Mouse (Mus musculus) ES-E14 (cell line): ENCODE measurements around the gene Chat.

Experiments used
- CHD2 ChIP-seq: IDR thresholded peaks from 2 replicates; pipeline ENCODE4 v1.6.1; 2014; ENCODE audit warnings: mild to moderate bottlenecking, low read depth, low read length, inconsistent platforms
- HCFC1 ChIP-seq: IDR thresholded peaks from 2 replicates; pipeline ENCODE4 v1.6.1; 2012; ENCODE audit warnings: low read length, inconsistent platforms, borderline replicate concordance; ENCODE audit not compliant: insufficient read depth
- MAFK ChIP-seq: IDR thresholded peaks from 2 replicates; pipeline ENCODE4 v1.6.1; 2014; ENCODE audit warnings: mild to moderate bottlenecking, low read depth, low read length, inconsistent platforms; ENCODE audit not compliant: insufficient read depth
- ZC3H11A ChIP-seq: IDR thresholded peaks from 2 replicates; pipeline ENCODE4 v1.6.1; 2012; ENCODE audit warnings: low read depth, mild to moderate bottlenecking, inconsistent platforms, low read length, borderline replicate concordance
- ZNF384 ChIP-seq: IDR thresholded peaks from 2 replicates; pipeline ENCODE4 v1.6.1; 2012; ENCODE audit warnings: low read depth, low read length, inconsistent platforms

- no peak for TF ChIP-seq MAFK
- TF ChIP-seq CHD2: no peak
- TF ChIP-seq ZNF384: no peak
- no peak for TF ChIP-seq HCFC1
- no peak for TF ChIP-seq ZC3H11A
Observed at GRCm38 (mm10) chr14:32412075-32412474, 53.7 kb downstream of the Chat start.
